Mouse (Mus musculus) thymus, postnatal 4 days (tissue): Measurements from ENCODE around the gene Pnkd.
"Not testable (repeated sequence)": the region's sequence is repeated elsewhere in the genome, so short reads cannot be mapped to it uniquely, and the experiment has no call there.

ENCODE experiments used
- DNase-seq: peaks from one replicate; pipeline ENCODE4 v3.0.0; 2021

Gene Pnkd

GRCm38 (mm10) chr1:74298157-74298750, 13.5 kb downstream of the Pnkd start:
- no peak for DNase-seq

- no peak for DNase-seq
Measured at GRCm38 (mm10) chr1:74298996-74299395, 14.3 kb downstream of the Pnkd start.

- DNase-seq = no peak
Measured at GRCm38 (mm10) chr1:74300347-74301110, 15.8 kb downstream of the Pnkd start.

GRCm38 (mm10) chr1:74302229-74302628, 17.5 kb downstream of the Pnkd start:
- DNase-seq = no peak

DNA sequence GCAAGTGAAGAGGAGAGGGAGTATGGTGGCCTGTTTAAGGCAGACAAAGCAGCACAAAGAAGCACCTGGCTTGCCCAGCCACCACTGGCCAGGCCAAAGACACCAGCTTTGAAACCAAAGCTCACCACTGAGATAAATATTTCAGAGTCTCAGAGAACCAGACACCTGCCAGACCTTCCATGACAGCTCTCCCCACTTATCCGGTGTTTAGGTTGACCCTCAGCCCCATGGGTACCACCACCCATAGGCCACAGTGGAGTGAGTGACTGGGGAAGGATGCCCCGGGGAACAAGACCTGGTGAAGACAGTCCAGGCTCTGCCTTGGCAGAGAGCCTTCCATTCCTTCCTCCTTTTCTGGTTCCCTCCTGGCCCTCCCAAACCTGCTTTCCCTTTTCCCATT, 18.1 kb downstream of the Pnkd start:
- DNase-seq = no peak

DNA sequence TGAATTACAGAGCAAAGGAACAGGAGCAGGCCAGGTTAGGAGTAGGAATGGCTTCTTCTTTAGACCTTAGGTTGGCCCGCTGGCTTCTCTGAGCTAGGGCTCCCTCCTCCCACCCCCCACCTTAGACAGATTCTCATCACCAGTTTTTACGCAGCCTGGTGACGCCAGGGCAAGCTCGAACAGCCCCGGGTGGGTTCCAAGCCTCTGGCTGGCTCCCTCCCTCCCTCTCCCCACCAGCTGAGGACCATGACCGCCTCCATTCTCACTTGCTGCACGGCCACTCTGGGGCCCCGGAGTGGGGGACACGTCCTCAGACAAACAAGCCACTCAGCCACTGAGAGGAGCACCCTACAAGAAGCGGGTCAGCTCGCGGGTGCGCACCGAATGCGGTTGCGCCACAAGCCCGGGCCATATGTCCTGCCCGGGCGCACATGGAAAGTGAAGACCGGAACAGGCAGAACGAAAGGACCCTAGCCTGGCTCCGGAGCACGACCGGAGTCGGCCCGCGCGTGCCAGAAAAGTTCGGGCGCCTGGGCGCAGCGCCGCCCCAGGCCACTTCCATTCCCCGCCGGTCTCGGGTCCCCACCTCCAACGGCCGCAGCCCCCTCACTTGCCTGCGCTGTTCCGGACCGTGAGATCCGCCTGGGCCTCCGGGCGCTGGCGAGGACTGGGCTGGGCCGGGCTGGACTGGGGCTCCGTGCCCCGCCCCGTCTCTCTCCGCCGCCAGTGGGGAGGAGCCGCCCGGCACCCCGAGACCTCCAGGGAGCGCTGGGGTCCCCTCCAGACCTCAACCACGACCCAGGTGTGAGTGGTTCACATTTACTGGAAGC, 19.0 kb downstream of the Pnkd start:
- DNase-seq = peak; percentile 62

DNA sequence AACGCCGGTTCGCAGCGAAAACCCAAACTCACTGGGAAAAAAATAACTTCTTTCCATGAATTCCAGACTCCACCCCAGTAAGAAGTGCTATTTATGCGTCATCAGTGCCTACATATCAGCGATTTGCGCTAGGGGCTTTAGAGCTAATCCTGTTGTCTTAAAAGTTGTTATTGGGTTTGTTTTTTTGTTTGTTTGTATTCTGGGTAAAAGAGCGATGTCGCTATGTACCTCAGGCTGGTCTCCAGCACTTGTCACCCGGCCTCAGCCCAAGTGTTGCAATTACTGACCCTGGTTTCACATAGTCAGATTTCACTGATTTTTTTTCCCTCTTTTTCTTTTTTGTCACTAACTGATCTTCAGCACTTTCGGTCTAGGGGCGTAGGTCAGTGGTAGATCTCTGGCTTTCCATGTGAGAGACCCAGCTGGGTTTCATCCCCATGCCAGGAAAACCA, 19.6 kb downstream of the Pnkd start:
- no peak for DNase-seq

DNA sequence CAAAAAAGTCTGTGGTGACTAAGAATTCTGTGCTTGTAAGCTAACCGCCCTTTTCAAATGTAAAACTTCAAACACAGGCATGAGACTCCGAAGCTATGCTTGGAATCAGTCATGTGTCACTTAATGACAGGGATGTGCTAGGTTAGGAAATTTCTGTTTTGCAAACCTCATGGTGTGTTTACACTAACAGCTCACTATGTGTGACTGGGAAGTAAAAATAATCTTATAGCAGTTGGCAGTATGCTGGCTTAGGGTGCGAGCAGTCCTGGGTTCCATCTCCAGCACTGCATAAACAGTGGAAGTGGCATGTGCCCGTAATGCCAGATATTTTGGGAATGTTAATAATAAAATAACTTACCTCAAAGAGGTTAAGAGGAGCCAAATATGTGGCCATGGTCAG, 20.2 kb downstream of the Pnkd start:
- no peak for DNase-seq

DNA sequence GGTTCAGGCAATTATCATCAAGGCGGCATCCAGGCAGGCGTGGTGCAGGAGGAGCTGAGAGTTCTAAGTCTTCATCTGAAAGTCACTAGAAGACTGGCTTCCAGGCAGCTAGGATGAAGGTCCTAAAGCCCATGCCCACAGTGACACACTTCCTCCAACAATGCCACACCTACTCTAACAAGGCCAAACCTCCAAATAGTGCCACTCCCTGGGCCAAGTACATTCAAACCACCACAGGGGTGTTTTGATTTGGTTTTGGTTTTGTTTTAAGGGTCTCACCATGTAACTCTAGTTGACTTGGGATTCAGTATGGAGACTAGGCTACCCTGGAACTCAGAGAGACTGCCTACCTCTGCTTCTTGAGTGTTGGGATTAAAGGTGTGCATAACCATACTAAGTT, 20.8 kb downstream of the Pnkd start, which contains the start of gene Tmbim1:
Gene Tmbim1, minus strand, starts transcription at position 101 of the 400 bp plus-strand sequence.
- DNase-seq = no peak

- DNase-seq = no peak
Measured at GRCm38 (mm10) chr1:74307146-74307545, 22.4 kb downstream of the Pnkd start.

DNA sequence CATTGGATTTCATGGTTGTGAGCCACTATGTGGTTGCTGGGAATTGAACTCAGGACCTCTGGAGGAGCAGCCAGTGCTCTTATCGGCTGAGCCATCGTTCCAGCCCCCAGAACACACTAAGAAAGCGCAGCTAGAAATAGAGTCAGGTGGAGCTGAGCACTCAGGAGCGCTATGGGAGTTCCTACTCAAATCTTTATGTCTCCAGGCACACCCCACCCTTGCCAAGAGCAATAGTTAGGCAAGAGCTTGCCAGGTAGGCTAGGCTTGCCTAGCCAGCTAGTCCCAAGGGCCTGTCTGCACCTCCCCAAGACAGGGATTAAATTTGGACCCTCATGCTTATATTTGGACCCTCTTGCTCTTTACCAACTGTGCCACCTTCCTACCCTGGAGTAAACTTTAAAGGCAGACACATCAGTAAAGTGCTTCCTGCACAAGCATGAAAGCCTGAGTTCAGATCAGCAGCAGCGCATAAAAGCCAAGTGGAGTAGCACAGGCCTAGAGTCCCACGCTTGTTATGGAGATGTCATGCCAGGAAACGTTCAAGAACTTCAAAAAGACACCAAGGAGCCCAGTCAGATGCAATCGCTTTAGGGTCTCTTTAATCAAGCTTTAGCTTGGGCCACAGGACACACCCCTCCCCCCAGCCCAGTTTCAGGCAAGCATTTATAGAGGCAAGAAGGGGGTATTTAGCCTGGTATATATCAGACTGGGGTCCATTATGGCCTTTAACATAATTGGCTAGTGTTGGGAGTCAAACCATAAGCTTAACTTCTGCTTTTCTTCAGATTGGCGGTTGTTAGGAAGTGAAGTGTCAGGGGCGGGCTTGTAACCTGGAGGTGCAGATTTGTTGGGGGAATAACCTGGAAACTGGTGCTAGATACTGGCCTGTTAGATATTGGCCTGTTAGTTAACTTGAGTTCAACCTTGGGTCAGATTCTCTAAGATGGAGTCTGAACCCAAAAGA, 23.6 kb downstream of the Pnkd start:
- DNase-seq = no peak

GRCm38 (mm10) chr1:74309767-74310166, 25.0 kb downstream of the Pnkd start:
- DNase-seq = no peak

DNA sequence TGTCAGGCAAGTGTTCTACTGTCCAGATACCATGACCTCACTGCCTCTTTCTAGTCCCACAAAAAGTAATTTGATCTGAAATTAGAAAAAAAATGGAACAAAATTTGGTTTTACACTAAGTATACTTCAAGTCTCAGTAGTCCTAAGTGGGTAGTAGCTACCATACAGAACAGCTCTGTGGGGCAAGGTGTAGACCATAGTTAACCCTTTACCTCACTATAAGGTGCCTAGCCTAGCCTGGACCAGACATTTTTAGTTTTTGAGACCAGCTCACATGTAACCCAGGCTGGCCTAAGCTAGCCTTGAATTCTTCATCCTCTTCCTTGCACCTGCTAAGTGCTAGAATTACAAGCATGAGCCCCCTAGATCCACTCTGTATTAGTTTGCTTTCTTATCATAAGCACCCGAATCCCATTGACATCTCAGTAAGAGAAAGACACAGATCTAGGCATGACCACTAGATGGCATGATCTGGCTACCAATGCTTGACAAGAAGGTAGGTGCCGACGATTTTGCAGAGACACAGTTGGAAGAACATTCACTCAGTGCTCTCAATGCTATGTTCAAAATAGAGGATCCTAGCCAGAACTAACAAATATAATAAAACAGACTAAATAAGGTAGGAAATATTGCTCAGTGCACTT, 28.4 kb downstream of the Pnkd start:
- peak; percentile 59 for DNase-seq

- DNase-seq = no peak
Measured at GRCm38 (mm10) chr1:74314796-74315195, 30.1 kb downstream of the Pnkd start.

GRCm38 (mm10) chr1:74316114-74316827, 31.5 kb downstream of the Pnkd start:
- no peak for DNase-seq

GRCm38 (mm10) chr1:74318711-74319110, 34.0 kb downstream of the Pnkd start:
- DNase-seq = no peak

- no peak for DNase-seq
Measured at GRCm38 (mm10) chr1:74321396-74321795, 36.7 kb downstream of the Pnkd start.

DNA sequence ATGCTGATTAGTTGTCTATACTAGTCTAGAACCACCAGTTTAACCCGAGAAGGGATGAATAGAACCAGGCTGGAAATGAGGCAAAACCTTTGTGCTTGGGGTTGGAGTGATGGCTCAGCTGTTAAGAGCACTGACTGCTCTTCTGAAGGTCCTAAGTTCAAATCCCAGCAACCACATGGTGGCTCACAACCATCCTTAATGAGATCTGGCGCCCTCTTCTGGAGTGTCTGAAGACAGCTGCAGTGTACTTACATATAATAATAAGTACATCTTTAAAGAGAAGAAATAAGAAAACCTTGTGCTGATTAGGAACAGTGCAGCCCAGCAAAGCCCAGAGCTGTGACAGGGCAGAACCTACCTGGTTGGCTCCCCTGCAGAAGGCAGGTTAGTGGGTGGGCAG, 42.2 kb downstream of the Pnkd start:
- not testable (repeated sequence) for DNase-seq

DNA sequence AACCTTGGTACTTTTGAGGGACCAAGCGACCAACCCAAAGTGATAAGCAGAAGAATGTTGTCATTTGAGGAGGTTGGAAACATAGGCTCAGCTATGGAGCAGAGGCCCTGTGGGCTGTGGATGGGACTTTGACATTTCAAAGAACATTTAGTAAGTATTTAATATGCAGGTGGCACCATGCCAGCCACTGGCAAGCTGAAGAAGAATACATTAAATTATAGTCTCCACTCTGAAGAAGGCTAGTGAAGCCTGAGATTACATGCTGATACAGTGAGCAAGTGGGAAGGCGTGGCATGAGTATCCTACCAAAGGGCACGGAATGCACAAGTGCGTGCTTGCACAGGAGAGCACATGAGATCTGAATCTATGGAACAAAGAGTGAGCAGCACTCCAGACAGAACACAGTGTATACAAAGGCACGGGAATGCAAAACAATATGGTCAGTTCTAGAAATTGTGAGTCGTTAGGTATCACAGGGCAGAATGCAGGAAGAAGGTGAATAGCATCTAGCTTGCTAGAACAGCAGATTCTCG, 45.2 kb downstream of the Pnkd start:
- no peak for DNase-seq

GRCm38 (mm10) chr1:74331046-74331681, 46.4 kb downstream of the Pnkd start:
- DNase-seq = no peak
